Mouse (Mus musculus) G1E-ER4 (cell line): ENCODE measurements around the gene Ulk4. TPM values are rescaled to one million over a fixed set of nuclear protein-coding genes. Genes with fewer than 3 reads are reported as not detected.

Experiments used
- GATA1 ChIP-seq: IDR thresholded peaks from one replicate; pipeline ENCODE4 v1.8.0; 2012; ENCODE audit warnings: low read length, inconsistent platforms
- polyA plus RNA-seq: library from polyadenylated mRNA; stranded (reverse); fragments of >175 nt; gene quantifications from 2 replicates; pipeline ENCODE4 v1.2.3, GENCODE M21; 2012

The Ulk4 gene
- polyA plus RNA-seq, 1 experiment: 0.17 TPM

DNA sequence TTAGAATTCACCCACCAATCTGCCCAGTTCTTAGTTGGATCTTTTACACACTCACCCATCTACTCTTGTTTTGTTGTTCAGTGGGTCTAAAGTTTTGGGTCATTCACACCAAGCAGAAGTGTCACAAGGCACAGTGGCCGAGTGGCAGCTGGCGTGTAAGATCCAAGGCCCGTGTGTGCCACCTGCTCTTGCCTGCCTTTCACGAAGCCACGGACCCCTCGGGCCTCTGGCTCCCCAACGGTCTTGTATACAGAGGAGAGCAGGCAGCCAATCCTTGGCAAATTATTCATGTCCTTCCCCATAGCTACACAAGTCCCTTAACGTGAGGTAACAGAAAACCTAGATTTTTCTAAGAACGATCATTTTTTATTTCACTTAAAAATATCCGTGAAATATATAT lies 27.5 kb upstream of the Ulk4 start:
- no peak for TF ChIP-seq GATA1

DNA sequence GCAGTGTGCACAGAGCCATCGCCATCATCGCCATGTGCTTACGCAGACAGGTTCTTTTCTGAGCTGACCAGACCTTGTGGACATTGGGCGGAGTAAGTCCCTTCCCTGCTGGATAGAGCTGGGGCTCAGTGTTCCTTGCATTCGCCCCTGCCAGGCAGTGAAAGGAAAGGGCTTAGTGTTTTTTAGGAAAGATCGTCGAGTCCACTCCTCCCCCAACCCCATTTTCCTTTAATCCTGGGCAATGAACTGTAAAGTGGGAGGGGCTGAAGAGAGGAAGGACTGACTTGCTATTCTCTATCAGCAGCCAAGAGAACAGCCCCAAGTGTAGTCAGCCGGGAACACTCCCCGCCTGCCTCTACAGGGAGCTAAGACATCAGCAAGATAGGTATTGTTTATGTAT lies 26.8 kb upstream of the Ulk4 start:
- TF ChIP-seq GATA1: no peak

DNA sequence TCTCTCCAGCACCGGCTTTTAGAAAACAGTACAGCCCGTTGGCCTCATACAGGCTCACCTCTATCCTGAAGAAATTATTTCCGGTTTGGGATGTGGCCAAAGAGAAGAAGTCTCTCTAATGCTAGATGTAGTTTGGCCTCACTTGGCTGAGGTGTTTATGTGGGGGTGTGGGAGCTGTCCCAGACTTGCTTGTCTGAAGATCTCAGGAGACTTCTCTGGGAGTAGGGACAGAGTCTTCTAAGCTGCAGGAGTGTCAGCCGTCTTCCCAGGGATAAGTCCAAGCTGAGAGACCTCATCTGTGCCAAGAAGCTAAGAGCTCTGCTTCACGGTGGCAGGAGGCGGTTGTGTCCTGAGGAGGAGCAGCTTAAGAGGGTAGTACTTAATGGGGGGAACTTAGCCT lies 26.1 kb upstream of the Ulk4 start:
- TF ChIP-seq GATA1: no peak

DNA sequence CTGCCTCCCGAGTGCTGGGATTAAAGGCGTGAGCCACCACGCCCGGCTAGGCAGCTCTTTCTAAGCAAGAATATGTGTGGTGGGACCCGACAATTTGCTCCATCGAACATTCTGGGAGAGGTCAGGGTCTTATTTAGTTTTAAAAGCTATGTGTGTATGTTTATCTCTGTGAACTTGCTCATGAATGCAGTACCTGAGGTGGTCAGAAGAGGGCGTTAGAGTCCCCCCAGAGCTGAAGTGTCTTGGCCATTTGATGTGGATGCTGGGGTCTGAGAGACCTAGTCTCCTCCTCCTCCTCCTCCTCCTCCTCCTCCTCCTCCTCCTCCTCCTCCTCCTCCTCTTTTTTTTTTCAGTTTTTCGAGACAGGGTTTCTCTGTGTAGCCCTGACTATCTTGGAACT lies 25.5 kb upstream of the Ulk4 start:
- no peak for TF ChIP-seq GATA1

DNA sequence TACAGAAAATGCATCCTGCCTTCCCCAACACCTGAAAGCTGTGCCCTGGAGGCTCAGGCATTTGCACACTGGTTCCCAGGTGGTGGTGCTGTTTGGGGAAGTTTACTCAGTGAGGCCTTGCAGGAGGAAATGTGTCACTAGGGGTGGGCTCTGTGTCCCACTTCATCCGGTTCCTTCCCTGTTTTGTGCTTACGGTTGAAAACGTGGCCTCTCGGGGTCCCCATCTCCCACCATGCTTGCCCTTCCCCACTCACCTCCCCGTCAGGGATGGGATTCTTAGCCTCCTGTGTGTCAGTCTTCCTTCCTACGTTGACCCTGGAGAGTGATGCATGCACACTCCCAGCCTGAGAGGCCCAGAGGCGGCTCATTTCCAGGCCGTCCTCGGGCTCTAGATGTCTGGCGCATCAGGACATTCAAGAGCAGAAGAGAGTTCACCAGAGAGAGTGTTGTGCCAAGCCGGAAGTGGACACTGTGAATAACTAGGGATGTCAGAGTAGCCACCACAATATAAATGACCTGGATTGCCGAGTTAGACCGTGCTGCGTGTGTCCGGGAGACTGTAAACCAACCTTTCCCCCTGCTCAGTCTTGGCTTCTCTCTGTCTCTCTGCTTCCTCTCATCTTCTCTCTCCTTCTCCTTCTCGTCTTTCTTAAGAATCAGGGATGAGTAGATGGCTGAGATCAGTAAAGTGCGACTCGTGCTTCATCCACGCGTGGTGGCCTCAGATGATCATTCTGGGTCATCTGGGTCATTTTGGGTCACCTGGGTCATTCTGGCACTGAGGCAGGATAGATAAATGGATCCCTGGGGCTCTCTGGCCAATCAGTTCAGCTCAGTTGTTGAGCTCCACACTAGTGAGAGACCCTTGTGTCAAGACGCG lies 24.3 kb upstream of the Ulk4 start:
- no peak for TF ChIP-seq GATA1

DNA sequence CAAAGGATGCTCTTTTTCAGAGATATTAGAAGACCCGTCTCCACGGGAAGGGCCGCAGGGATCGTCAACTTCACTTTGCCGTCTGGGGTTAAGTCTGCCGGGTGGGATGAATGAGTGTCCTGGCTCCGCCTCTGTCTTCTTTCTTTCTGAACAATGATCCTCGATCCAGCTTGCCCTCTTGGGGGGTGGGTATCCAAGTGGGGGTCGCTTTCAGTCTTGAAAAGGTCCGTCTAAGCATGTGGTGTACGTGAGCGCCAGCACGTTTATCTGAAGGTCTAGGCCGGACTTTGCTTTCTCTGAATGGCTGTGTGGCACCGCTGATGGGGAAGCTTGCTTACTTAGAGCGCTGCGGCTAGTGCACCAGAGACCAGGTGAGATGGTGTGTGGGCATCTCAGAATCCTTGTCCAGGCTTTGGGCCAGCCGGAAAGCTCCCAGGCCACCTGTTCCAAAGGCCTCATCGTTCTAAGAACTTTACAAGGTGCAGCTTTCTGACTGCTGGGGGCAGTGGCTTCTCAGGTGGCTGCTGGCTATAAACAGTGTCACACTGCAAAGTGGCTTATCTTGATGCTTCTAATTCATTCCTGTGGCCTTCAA lies 23.1 kb upstream of the Ulk4 start:
- no peak for TF ChIP-seq GATA1

DNA sequence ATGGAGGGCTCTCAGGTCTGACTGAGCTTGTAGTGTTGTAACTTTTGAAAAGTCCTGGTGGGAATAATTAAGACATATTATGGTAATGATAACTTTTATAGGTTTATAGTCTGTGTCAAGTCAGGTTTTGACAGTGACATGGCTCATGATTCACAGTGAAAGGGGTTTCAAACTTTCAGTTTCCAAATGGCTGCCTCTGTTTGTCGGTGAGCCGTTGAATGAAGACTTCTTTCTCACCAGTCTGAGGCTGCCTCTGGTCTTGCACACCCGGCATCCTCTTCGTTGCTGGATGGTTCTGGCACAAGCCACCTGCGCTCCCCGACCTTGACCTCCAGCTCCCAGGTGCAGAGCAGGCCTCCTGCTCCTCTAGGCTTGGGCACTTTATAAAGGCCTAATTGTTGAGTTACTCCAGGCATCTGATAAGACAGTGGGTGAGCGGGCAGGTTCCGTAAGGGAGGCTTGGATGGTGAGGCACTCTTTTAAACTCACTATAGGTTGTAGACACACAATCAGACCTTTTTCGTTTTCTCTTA lies 22.3 kb upstream of the Ulk4 start:
- no peak for TF ChIP-seq GATA1

DNA sequence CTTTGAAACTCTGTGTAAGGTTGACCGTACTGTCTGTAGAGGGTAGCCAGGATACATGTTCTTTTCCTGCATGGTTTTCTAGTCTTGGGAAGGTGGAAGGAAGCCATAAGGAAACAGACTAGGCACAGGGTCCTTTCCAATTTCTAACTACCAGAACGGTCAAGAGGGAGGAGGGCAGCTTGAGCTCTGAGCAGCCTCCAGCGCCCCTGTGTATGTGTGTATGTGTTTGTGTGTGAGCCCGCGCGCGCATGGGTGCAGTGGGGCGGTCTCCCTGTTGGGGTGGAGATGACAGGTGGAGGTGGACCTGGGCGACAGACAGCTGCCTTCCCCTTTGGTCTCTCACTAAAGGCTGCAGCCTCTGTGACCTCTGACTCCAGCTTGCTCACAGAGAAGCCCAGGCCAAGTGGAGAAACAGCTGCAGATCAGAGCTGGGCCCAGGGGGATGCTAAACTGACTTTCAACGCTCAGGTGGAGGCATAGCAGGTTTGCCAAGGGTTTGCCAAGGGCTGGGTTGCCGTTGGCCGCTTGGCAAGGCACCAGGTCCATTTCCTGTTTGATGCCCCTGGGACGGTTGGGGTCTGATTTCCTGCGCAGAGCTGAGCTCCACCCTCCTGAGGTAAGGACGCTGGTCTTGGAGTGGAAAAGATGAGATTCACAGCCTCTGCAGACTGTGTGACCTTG lies 21.6 kb upstream of the Ulk4 start:
- TF ChIP-seq GATA1: no peak

DNA sequence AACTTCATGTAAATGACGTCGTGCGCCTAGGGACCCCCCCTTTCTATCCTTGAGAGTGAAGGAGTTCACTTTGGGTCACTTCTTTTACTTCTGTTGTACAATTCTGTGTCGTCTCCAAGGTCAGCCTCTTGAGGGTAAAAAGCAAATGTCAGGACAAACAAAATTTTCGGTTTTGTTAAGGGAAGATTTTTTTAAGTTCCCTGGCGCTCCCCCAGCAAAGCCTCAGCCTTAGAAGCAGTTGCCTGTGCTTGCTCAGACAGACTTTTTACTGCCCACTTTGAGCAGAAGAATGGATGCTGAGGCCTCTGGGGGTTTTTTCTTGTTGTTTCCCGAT lies 21.0 kb upstream of the Ulk4 start:
- TF ChIP-seq GATA1: no peak

DNA sequence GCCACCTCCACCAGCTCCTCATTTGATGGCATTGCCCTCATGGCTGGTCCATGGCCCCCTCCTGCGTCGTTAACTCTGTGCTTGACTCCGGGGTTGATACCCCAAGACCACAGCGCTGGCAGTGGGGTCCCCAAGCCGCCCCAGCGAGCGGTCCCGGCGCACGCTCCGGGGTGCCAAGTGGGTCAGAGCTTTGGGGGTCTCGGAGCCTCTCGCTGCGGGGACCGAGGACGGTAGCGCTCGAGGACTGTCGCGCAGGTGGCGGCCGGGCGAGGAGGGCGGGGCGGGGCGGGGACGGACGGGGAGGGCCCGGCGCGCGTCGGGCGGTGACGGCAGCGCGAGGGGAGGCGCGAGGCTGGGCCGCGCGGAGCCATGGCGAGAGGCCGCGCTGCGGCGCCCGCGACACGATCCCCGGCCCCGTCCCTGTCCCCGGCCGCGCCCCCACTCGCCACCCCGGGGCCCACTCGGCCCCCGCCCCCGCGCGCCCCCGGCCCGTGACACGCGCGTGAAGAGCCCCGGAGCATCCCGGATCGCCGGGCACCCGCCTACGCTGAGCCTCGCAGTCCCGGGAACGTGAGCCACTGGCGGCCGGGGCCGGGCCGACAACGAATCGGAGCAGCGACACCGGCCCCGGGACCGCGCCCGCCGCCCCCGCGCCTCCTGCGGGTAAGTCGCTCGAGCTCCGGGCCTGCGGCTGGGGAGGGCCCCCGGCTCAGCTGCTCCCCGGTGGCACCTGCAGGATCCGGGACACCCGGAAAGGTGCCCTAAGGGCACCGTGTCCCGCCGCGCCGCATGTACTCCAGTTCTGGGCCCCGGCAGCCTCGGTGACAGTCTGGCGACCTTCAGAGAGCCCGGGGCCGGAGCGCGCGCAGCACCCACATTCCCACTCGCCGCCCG lies 20.4 kb upstream of the Ulk4 start, which contains the start of gene Trak1:
Gene Trak1 (plus strand): TSS at position 332 of the 894 bp plus-strand sequence.
- no peak for TF ChIP-seq GATA1

DNA sequence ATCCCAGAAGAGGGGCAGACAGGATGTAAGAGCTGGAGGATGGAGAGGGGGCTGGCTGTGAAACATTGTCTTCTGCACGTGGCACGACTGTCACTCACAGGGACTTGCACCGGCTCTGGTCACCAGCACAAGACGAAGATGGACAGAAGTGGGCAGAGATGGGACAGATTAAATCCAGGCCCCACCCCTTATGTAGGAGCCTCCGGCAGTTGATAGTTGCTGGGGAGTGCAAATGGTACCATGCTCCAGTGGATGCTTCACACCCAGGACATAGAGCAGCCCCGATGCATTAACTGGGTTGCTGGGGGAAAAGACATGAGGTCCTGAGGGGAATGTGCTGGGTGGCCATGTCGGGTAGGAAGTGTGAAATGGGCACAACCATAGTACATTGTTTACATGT lies 18.2 kb upstream of the Ulk4 start:
- no peak for TF ChIP-seq GATA1

DNA sequence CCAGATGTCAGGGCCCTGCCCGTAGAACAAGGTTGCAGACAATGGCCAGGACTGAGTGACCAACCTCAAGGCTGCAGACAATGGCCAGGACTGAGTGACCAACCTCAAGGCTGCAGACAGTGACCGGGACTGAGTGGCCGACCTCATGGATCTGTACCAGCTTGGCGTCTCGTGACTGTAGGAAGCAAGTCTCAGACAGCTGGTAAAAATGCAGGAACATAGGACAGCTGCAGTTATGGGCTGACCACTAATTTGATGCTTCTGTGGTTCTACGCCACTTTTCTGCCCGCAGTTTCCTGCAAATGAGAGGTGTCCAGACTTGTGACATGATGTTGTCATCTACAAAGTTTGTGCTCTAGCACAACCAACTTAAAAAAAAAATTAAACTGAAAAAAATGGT lies 16.2 kb upstream of the Ulk4 start:
- no peak for TF ChIP-seq GATA1

DNA sequence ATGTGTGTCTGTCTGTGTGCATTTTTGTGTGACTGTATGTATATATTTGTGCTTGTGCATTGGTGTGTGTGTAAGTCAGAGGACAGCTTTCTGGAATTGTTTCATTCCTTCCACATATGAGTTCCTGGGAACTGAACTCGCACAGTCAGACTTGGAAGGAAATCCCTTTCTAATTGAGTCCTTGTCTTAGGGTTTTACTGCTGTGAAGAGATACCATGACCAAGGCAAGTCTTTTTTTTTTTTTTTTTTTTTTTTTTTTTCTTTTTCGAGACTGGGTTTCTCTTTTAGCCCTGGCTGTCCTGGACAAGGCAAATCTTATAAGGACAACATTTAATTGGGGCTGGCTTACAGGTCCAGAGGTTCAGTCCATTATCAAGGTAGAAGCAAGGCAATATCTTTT lies 14.3 kb upstream of the Ulk4 start:
- TF ChIP-seq GATA1: no peak

DNA sequence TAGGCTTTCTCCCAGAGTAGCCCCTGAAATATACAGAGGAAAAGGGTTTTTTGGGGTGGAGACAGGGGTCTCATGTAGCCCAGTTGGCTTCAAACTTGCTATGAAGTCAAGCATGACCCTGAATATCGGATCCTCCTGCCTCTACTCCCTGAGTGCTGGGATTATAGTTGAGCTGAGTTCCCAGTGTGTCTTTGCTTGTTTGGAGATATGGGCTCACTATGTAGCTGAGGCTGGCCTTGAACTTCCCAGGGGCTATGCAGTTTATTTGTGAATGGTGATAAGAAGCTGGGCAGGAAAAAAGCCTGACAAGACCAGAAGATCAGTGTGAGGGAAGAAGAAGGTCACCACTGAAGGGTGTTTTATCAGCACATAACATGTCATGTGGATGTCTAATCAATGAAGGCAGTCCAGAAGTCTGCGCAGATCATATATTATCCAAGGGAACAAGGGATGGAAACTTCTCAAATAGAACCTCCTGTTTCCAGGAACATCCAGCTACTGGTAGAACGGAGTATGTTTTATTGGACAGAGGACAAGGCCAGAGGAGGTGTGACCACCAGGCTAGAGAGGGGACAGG lies 9.4 kb upstream of the Ulk4 start:
- peak; percentile 46 for TF ChIP-seq GATA1
